Mouse (Mus musculus): ENCODE measurements around the gene Cbx3.
"Not testable (repeated sequence)": the region's sequence is repeated elsewhere in the genome, so short reads cannot be mapped to it uniquely, and the experiment has no call there.

Gene Cbx3

GRCm38 (mm10) chr6:51469715-51470310, 347 bp upstream of the Cbx3 start, which contains the start of gene Hnrnpa2b1:
Hnrnpa2b1 (minus strand) TSS chr6:51469894.
- DNase-seq (ENCODE audit: low spot score in 2 of 2): peak; percentile 99 to 100

GRCm38 (mm10) chr6:51471179-51471505, 982 bp downstream of the Cbx3 start:
- no peak for DNase-seq (ENCODE audit: low spot score in 2 of 2)

- no peak for DNase-seq (ENCODE audit: low spot score in 2 of 2)
Observed at GRCm38 (mm10) chr6:51471782-51472181, 1.6 kb downstream of the Cbx3 start.

- DNase-seq (ENCODE audit: low spot score in 2 of 2): no peak
Observed at GRCm38 (mm10) chr6:51472213-51472612, 2.1 kb downstream of the Cbx3 start.

- no peak for DNase-seq (ENCODE audit: low spot score in 2 of 2)
Observed at GRCm38 (mm10) chr6:51479136-51479731, 9.1 kb downstream of the Cbx3 start.

GRCm38 (mm10) chr6:51481548-51481947, 11.4 kb downstream of the Cbx3 start:
- no peak for DNase-seq (ENCODE audit: low spot score in 2 of 2)

- no peak for DNase-seq (ENCODE audit: low spot score in 2 of 2)
Observed at GRCm38 (mm10) chr6:51483861-51484260, 13.7 kb downstream of the Cbx3 start.

GRCm38 (mm10) chr6:51484556-51484955, 14.4 kb downstream of the Cbx3 start:
- DNase-seq (ENCODE audit: low spot score in 2 of 2): not testable (repeated sequence)

- no peak for DNase-seq (ENCODE audit: low spot score in 2 of 2)
Observed at GRCm38 (mm10) chr6:51485646-51486045, 15.5 kb downstream of the Cbx3 start.

GRCm38 (mm10) chr6:51486076-51486710, 16.0 kb downstream of the Cbx3 start:
- DNase-seq (ENCODE audit: low spot score in 2 of 2): no peak

- no peak for DNase-seq (ENCODE audit: low spot score in 2 of 2)
Observed at GRCm38 (mm10) chr6:51486731-51487130, 16.6 kb downstream of the Cbx3 start.

- DNase-seq (ENCODE audit: low spot score in 2 of 2): no peak
Observed at GRCm38 (mm10) chr6:51489787-51490186, 19.6 kb downstream of the Cbx3 start.

- no peak for DNase-seq (ENCODE audit: low spot score in 2 of 2)
Observed at GRCm38 (mm10) chr6:51497321-51498111, 27.4 kb downstream of the Cbx3 start.

- DNase-seq (ENCODE audit: low spot score in 2 of 2): no peak
Observed at GRCm38 (mm10) chr6:51505671-51506070, 35.5 kb downstream of the Cbx3 start.

- no peak for DNase-seq (ENCODE audit: low spot score in 2 of 2)
Observed at GRCm38 (mm10) chr6:51507556-51507955, 37.4 kb downstream of the Cbx3 start.

GRCm38 (mm10) chr6:51508750-51509648, 38.8 kb downstream of the Cbx3 start:
- peak; percentile 72 to 78 for DNase-seq (ENCODE audit: low spot score in 2 of 2)

GRCm38 (mm10) chr6:51510094-51510493, 39.9 kb downstream of the Cbx3 start:
- DNase-seq (ENCODE audit: low spot score in 2 of 2): no peak

- DNase-seq (ENCODE audit: low spot score in 2 of 2): no peak
Observed at GRCm38 (mm10) chr6:51510946-51511345, 40.8 kb downstream of the Cbx3 start.

GRCm38 (mm10) chr6:51513745-51514144, 43.6 kb downstream of the Cbx3 start:
- DNase-seq (ENCODE audit: low spot score in 2 of 2): no peak

- DNase-seq (ENCODE audit: low spot score in 2 of 2): no peak
Observed at GRCm38 (mm10) chr6:51514860-51515259, 44.7 kb downstream of the Cbx3 start.

GRCm38 (mm10) chr6:51523310-51523709, 53.1 kb downstream of the Cbx3 start:
- no peak for DNase-seq (ENCODE audit: low spot score in 2 of 2)
